Mouse (Mus musculus): ENCODE data around the gene Ppcs. TPM values are rescaled to one million over a fixed set of nuclear protein-coding genes. Genes with fewer than 3 reads are reported as not detected.

Ppcs gene
- polyA plus RNA-seq, 1 experiment: 6.3 TPM

- H3K4me3 ChIP-seq (ENCODE audit: insufficient read depth, low read length): no peak overlapping the region
- TF ChIP-seq CTCF (IDR thresholded peaks at IDR 0.05; ENCODE audit: low read depth, low read length) (peak; percentile 52), POLR2A (IDR thresholded peaks at IDR 0.05; ENCODE audit: borderline replicate concordance, low read depth, low read length) (no peak)
These were observed 31.9 kb downstream of the Ppcs start for GRCm38 (mm10) chr4:119390369-119390768.

GRCm38 (mm10) chr4:119389184-119389583 is 33.0 kb downstream of the Ppcs start:
- Histone ChIP-seq H3K27ac (ENCODE audit: insufficient read depth, low read depth, low read length) (no peak overlapping the region), H3K4me3 (ENCODE audit: insufficient read depth, low read length) (no peak overlapping the region), H3K4me1 (ENCODE audit: control insufficient read depth, insufficient read depth, low read length) (no peaks in the 10 kb centered on the region)
- no peak for TF ChIP-seq CTCF (IDR thresholded peaks at IDR 0.05; ENCODE audit: low read depth, low read length)
- TF ChIP-seq POLR2A (IDR thresholded peaks at IDR 0.05; ENCODE audit: borderline replicate concordance, low read depth, low read length): no peak

More at GRCm38 (mm10) chr4:119390369-119390768, 31.9 kb downstream of the Ppcs start:
- H3K4me1 ChIP-seq (ENCODE audit: control insufficient read depth, insufficient read depth, low read length): no peaks in the 10 kb centered on the region
- no peak overlapping the region for H3K27ac ChIP-seq (ENCODE audit: insufficient read depth, low read depth, low read length)

GRCm38 (mm10) chr4:119381471-119382190 is 40.6 kb downstream of the Ppcs start:
- TF ChIP-seq POLR2A (IDR thresholded peaks at IDR 0.05; ENCODE audit: borderline replicate concordance, low read depth, low read length) (no peak), CTCF (IDR thresholded peaks at IDR 0.05; ENCODE audit: low read depth, low read length) (no peak)
- Histone ChIP-seq H3K27ac (ENCODE audit: insufficient read depth, low read depth, low read length) (no peak overlapping the region), H3K4me3 (ENCODE audit: insufficient read depth, low read length) (no peak overlapping the region), H3K4me1 (ENCODE audit: control insufficient read depth, insufficient read depth, low read length) (no peaks in the 10 kb centered on the region)

- no peak overlapping the region for H3K27ac ChIP-seq (ENCODE audit: insufficient read depth, low read depth, low read length)
- TF ChIP-seq CTCF (IDR thresholded peaks at IDR 0.05; ENCODE audit: low read depth, low read length) (no peak), POLR2A (IDR thresholded peaks at IDR 0.05; ENCODE audit: borderline replicate concordance, low read depth, low read length) (no peak)
- peaks cover 11% of the 10 kb centered on the region for H3K4me1 ChIP-seq (ENCODE audit: control insufficient read depth, insufficient read depth, low read length)
- H3K4me3 ChIP-seq (ENCODE audit: insufficient read depth, low read length): no peak overlapping the region
These were observed 52.8 kb downstream of the Ppcs start for GRCm38 (mm10) chr4:119369460-119369859.

Other genes starting within 250 kb of the Ppcs start
- gene Zfp691, start 248.2 kb downstream of the Ppcs start, polyA plus RNA-seq (2012; ENCODE audit: insufficient read depth, insufficient read length, missing spikeins): 6.4 and 6.9 TPM in 2 replicates
- 0.68 TPM in 1 of 2 replicates, not detected in the other for gene Ermap, start 232.4 kb downstream of the Ppcs start, polyA plus RNA-seq (2012; ENCODE audit: insufficient read depth, insufficient read length, missing spikeins)
- gene Svbp, start 227.1 kb downstream of the Ppcs start, polyA plus RNA-seq (2012; ENCODE audit: insufficient read depth, insufficient read length, missing spikeins): 36.6 and 41.1 TPM in 2 replicates
- gene Tmem269, start 204.2 kb downstream of the Ppcs start, polyA plus RNA-seq (2012; ENCODE audit: insufficient read depth, insufficient read length, missing spikeins): not detected in 2 replicates
- gene AU022252, start 189.7 kb downstream of the Ppcs start, polyA plus RNA-seq (2012; ENCODE audit: insufficient read depth, insufficient read length, missing spikeins): 7.0 and 9.7 TPM in 2 replicates
- 12.2 and 13.1 TPM in 2 replicates for gene P3h1, start 189.5 kb downstream of the Ppcs start, polyA plus RNA-seq (2012; ENCODE audit: insufficient read depth, insufficient read length, missing spikeins)
- gene Cldn19, start 167.0 kb downstream of the Ppcs start, polyA plus RNA-seq (2012; ENCODE audit: insufficient read depth, insufficient read length, missing spikeins): not detected in 2 replicates
- gene Ybx1, start 127.8 kb downstream of the Ppcs start, polyA plus RNA-seq (2012; ENCODE audit: insufficient read depth, insufficient read length, missing spikeins): 787 and 846 TPM in 2 replicates
- 31.6 and 33.3 TPM in 2 replicates for gene Ppih, start 101.9 kb downstream of the Ppcs start, polyA plus RNA-seq (2012; ENCODE audit: insufficient read depth, insufficient read length, missing spikeins)
- gene Ccdc30, start 6.9 kb downstream of the Ppcs start, polyA plus RNA-seq (2012; ENCODE audit: insufficient read depth, insufficient read length, missing spikeins): not detected in 2 replicates
- gene Zmynd12, start 394 bp upstream of the Ppcs start, polyA plus RNA-seq (2012; ENCODE audit: insufficient read depth, insufficient read length, missing spikeins): not detected in 2 replicates
- gene Rimkla, start 70.2 kb upstream of the Ppcs start, polyA plus RNA-seq (2012; ENCODE audit: insufficient read depth, insufficient read length, missing spikeins): not detected in 2 replicates
- 24.0 and 26.6 TPM in 2 replicates for gene Foxj3, start 114.6 kb upstream of the Ppcs start, polyA plus RNA-seq (2012; ENCODE audit: insufficient read depth, insufficient read length, missing spikeins)
- 1.7 and 3.0 TPM in 2 replicates for gene Frg2f1, start 117.1 kb upstream of the Ppcs start, polyA plus RNA-seq (2012; ENCODE audit: insufficient read depth, insufficient read length, missing spikeins)
- gene Guca2a, start 215.3 kb upstream of the Ppcs start, polyA plus RNA-seq (2012; ENCODE audit: insufficient read depth, insufficient read length, missing spikeins): not detected in 2 replicates
- gene Guca2b, start 236.5 kb upstream of the Ppcs start, polyA plus RNA-seq (2012; ENCODE audit: insufficient read depth, insufficient read length, missing spikeins): not detected in 2 replicates